Mouse (Mus musculus): ENCODE results near the gene Mrgprx2. TPM values are rescaled to one million over a fixed set of nuclear protein-coding genes. Genes with fewer than 3 reads are reported as not detected.

The Mrgprx2 gene
- not detected for total RNA-seq (2023)

GRCm38 (mm10) chr7:48499221-48499620 is at the start of gene Mrgprx2:
Gene Mrgprx2, minus strand, starts transcription at chr7:48499321.

GRCm38 (mm10) chr7:48456242-48456641 is 42.9 kb downstream of the Mrgprx2 start, which contains the start of gene Mrgprb1:
Gene Mrgprb1, minus strand, starts transcription at chr7:48456342.

Other genes with a start within 250 kb of the Mrgprx2 start
- not detected for gene Mrgprb8, start 110.8 kb downstream of the Mrgprx2 start, total RNA-seq (2023)
- gene Mrgprb1, start 43.0 kb downstream of the Mrgprx2 start, total RNA-seq (2023): not detected
- not detected for gene Mrgprb2, start 58.8 kb upstream of the Mrgprx2 start, total RNA-seq (2023)
- gene Mrgprb3, start 144.5 kb upstream of the Mrgprx2 start, total RNA-seq (2023): not detected